Comparison of ENCODE assay signal across 7 mouse cellular contexts in genomic region chr3:84581696-84582022, GRCm38 (mm10). TPM values are rescaled to one million over a fixed set of nuclear protein-coding genes. Genes with fewer than 3 reads are reported as not detected.
DNase-seq lines count a peak whose midpoint lies in the region; ATAC-seq and TF ChIP-seq lines count a peak whose summit lies in the region.

No protein-coding gene starts in this region.

- peak overlapping the region; percentile 76 for H3K4me3 ChIP-seq in lung, postnatal 0 days (ENCODE audit: low read depth, low read length)
- H3K4me3 ChIP-seq in embryonic fibroblast, embryonic 13.5 days (ENCODE audit: insufficient read depth, low read length) = peak overlapping the region; percentile 89
- peak overlapping the region; percentile 80 for H3K4me3 ChIP-seq in limb, embryonic 12.5 days (replicated peaks)
- peak overlapping the region; percentile 88 for H3K4me3 ChIP-seq in stomach, embryonic 14.5 days (ENCODE audit: low read depth, low read length)

- WGBS in lung, postnatal 0 days = 0% methylated on average over 4 of the region's 4 CpGs
- 0% methylated on average over 4 of the region's 4 CpGs for WGBS in limb, embryonic 12.5 days
- WGBS in stomach, embryonic 14.5 days = 0% methylated on average over 4 of the region's 4 CpGs

- no peaks in the 10 kb centered on the region for H3K36me3 ChIP-seq in lung, postnatal 0 days (ENCODE audit: insufficient read depth, low read length)
- H3K36me3 ChIP-seq in limb, embryonic 12.5 days = no peaks in the 10 kb centered on the region
- H3K36me3 ChIP-seq in stomach, embryonic 14.5 days (ENCODE audit: control insufficient read depth, insufficient read depth, low read length) = no peaks in the 10 kb centered on the region

- no peak for ATAC-seq in lung, postnatal 0 days
- ATAC-seq in limb, embryonic 12.5 days (ENCODE audit: insufficient number of reproducible peaks, insufficient read depth, low FRiP score, low TSS enrichment, low read depth) = no peak
- ATAC-seq in stomach, embryonic 14.5 days (ENCODE audit: insufficient number of reproducible peaks, insufficient read depth, low FRiP score, low read depth) = no peak

- H3K9ac ChIP-seq in lung, postnatal 0 days (replicated peaks; ENCODE audit: low read depth) = peak overlapping the region; percentile 73
- peak overlapping the region; percentile 81 for H3K9ac ChIP-seq in limb, embryonic 12.5 days (replicated peaks)
- peak overlapping the region; percentile 80 for H3K9ac ChIP-seq in stomach, embryonic 14.5 days (replicated peaks; ENCODE audit: low read depth, low read length)

- no peak for DNase-seq in lung, postnatal 0 days (ENCODE audit: low spot score)
- no peak for DNase-seq in lung, adult 18-20 months
- DNase-seq in right cerebral cortex, adult 2 months (ENCODE audit: low spot score in 2 of 2) = no peak
- DNase-seq in cerebellum, adult 8-10 months = no peak

- H3K9me3 ChIP-seq in lung, postnatal 0 days (ENCODE audit: low read length) = no peaks in the 10 kb centered on the region
- H3K9me3 ChIP-seq in limb, embryonic 12.5 days = no peaks in the 10 kb centered on the region
- no peaks in the 10 kb centered on the region for H3K9me3 ChIP-seq in stomach, embryonic 14.5 days (ENCODE audit: control insufficient read depth, low read depth, low read length)

- H3K4me2 ChIP-seq in lung, postnatal 0 days (replicated peaks; ENCODE audit: low read depth, low read length) = peak overlapping the region; percentile 82
- peak overlapping the region; percentile 85 for H3K4me2 ChIP-seq in limb, embryonic 12.5 days
- H3K4me2 ChIP-seq in stomach, embryonic 14.5 days (replicated peaks; ENCODE audit: low read depth, low read length) = peak overlapping the region; percentile 78

- H3K27me3 ChIP-seq in lung, postnatal 0 days (replicated peaks; ENCODE audit: insufficient read depth, low read length) = no peaks in the 10 kb centered on the region
- no peaks in the 10 kb centered on the region for H3K27me3 ChIP-seq in limb, embryonic 12.5 days
- H3K27me3 ChIP-seq in stomach, embryonic 14.5 days (ENCODE audit: control insufficient read depth, insufficient read depth, low read length) = no peaks in the 10 kb centered on the region

- peak overlapping the region; percentile 98 for H3K27ac ChIP-seq in lung, postnatal 0 days (ENCODE audit: low read length)
- peak overlapping the region; percentile 94 for H3K27ac ChIP-seq in embryonic fibroblast, embryonic 13.5 days (ENCODE audit: insufficient read depth, low read length)
- H3K27ac ChIP-seq in limb, embryonic 12.5 days = peak overlapping the region; percentile 88
- peak overlapping the region; percentile 94 for H3K27ac ChIP-seq in stomach, embryonic 14.5 days (ENCODE audit: low read length)

- peaks cover 2% of the 10 kb centered on the region; the same call in 1 of the 2 replicates for H3K4me1 ChIP-seq in lung, postnatal 0 days (ENCODE audit: insufficient read depth, low read depth, low read length)
- peaks cover 6% of the 10 kb centered on the region for H3K4me1 ChIP-seq in embryonic fibroblast, embryonic 13.5 days (ENCODE audit: control insufficient read depth, insufficient read depth, low read length)
- H3K4me1 ChIP-seq in limb, embryonic 12.5 days (replicated peaks) = peaks cover 17% of the 10 kb centered on the region
- peaks cover 20% of the 10 kb centered on the region; the same call in 1 of the 2 replicates for H3K4me1 ChIP-seq in stomach, embryonic 14.5 days (ENCODE audit: control insufficient read depth, insufficient read depth, low read length)

- TF ChIP-seq CTCF in lung, postnatal 0 days (IDR thresholded peaks at IDR 0.05) = no peak
- no peak for TF ChIP-seq CTCF in embryonic fibroblast, embryonic 13.5 days (IDR thresholded peaks at IDR 0.05; ENCODE audit: borderline replicate concordance, insufficient read depth, low read length)

- TF ChIP-seq POLR2A in embryonic fibroblast, embryonic 13.5 days (IDR thresholded peaks at IDR 0.05; ENCODE audit: low read depth, low read length) = no peak

- no peak for TF ChIP-seq EP300 in lung, postnatal 0 days (IDR thresholded peaks at IDR 0.05)

RNA-seq across cellular contexts. Expression of gene Arfip1, which starts 0.8 kb away (rescaled TPM):
- polyA plus RNA-seq in lung, postnatal 0 days (2015; fragmentation: Nextera tagmentation; extraction: Ambion mirVana) = 60.8 and 64.0 TPM in 2 replicates
- 91.8 and 97.4 TPM in 2 replicates for polyA plus RNA-seq in embryonic fibroblast, embryonic 13.5 days (2011; ENCODE audit: insufficient read length, low read depth, missing spikeins)
- polyA plus RNA-seq in limb, embryonic 12.5 days (2016; fragmentation: Nextera tagmentation; extraction: Ambion mirVana) = 35.5 and 39.4 TPM in 2 replicates
- 57.5 and 66.6 TPM in 2 replicates for polyA plus RNA-seq in stomach, embryonic 14.5 days (2014; fragmentation: Nextera tagmentation; extraction: Ambion mirVana)

RNA-seq across cellular contexts. Expression of gene Tigd4, which starts 11.7 kb away (rescaled TPM):
- polyA plus RNA-seq in lung, postnatal 0 days (2015; fragmentation: Nextera tagmentation; extraction: Ambion mirVana) = 0.04 and 0.05 TPM in 2 replicates
- polyA plus RNA-seq in embryonic fibroblast, embryonic 13.5 days (2011; ENCODE audit: insufficient read length, low read depth, missing spikeins) = not detected in 2 replicates
- polyA plus RNA-seq in limb, embryonic 12.5 days (2016; fragmentation: Nextera tagmentation; extraction: Ambion mirVana) = 0.09 and 0.12 TPM in 2 replicates
- polyA plus RNA-seq in stomach, embryonic 14.5 days (2014; fragmentation: Nextera tagmentation; extraction: Ambion mirVana) = 0.11 and 0.23 TPM in 2 replicates
